Mouse (Mus musculus): ENCODE results near the gene Nemf. TPM values are rescaled to one million over a fixed set of nuclear protein-coding genes. Genes with fewer than 3 reads are reported as not detected.
"Not testable (repeated sequence)": the region's sequence is repeated elsewhere in the genome, so short reads cannot be mapped to it uniquely, and the experiment has no call there.

Nemf gene
- total RNA-seq, 2 experiments from 2014 or later, result 38.2 to 40.8 TPM

- no peak for DNase-seq (ENCODE audit: extremely low spot score in 1 of 2, low spot score in 2 of 2)
- intact Hi-C loops (cut with DNase I), result loop anchor here (10.0 kb wide), 1 partner anchor 309 kb away; the partner anchor contains the start of gene Sos2
These were observed 19.2 kb upstream of the Nemf start for GRCm38 (mm10) chr12:69376132-69376531.

- DNase-seq (ENCODE audit: extremely low spot score in 1 of 2, low spot score in 2 of 2), result no peak
These were observed 17.1 kb upstream of the Nemf start for GRCm38 (mm10) chr12:69373850-69374766.

GRCm38 (mm10) chr12:69372731-69373331 is 15.9 kb upstream of the Nemf start:
- intact Hi-C loops (cut with DNase I), result loop anchor here (5.0 to 10.0 kb wide), 3 partner anchors 89 to 312 kb away; partner anchors contain the start of gene Sos2
- peak in 1 of 2 experiments; percentile 46 for DNase-seq (ENCODE audit: extremely low spot score in 1 of 2, low spot score in 2 of 2)

More at GRCm38 (mm10) chr12:69373850-69374766, 17.1 kb upstream of the Nemf start:
- intact Hi-C loops (cut with DNase I), result loop anchor here (5.0 to 10.0 kb wide), 3 partner anchors 88 to 311 kb away; partner anchors contain the start of gene Sos2

GRCm38 (mm10) chr12:69371854-69372671 is 15.1 kb upstream of the Nemf start, which contains the start of the genes Arf6 and Gm9887:
Gene Arf6, plus strand, starts transcription at chr12:69372150.
Gene Gm9887, minus strand, starts transcription at chr12:69372458.
- intact Hi-C loops (cut with DNase I), result loop anchor here (5.0 to 10.0 kb wide), 3 partner anchors 90 to 313 kb away; partner anchors contain the start of gene Sos2
- peak; percentile 94 to 99 for DNase-seq (ENCODE audit: extremely low spot score in 1 of 2, low spot score in 2 of 2)

- no peak for DNase-seq (ENCODE audit: extremely low spot score in 1 of 2, low spot score in 2 of 2)
- intact Hi-C loops (cut with DNase I), result loop anchor here (5.0 to 10.0 kb wide), 3 partner anchors 91 to 313 kb away; partner anchors contain the start of gene Sos2
These were observed 14.5 kb upstream of the Nemf start for GRCm38 (mm10) chr12:69371421-69371853.

GRCm38 (mm10) chr12:69370936-69371335 is 14.0 kb upstream of the Nemf start:
- intact Hi-C loops (cut with DNase I), result loop anchor here (5.0 to 10.0 kb wide), 3 partner anchors 91 to 314 kb away; partner anchors contain the start of gene Sos2
- no peak for DNase-seq (ENCODE audit: extremely low spot score in 1 of 2, low spot score in 2 of 2)

- DNase-seq (ENCODE audit: extremely low spot score in 1 of 2, low spot score in 2 of 2), result no peak
- intact Hi-C loops (cut with DNase I), result no loop called here
These were observed 10.6 kb upstream of the Nemf start for GRCm38 (mm10) chr12:69367557-69367956.

GRCm38 (mm10) chr12:69366424-69366823 is 9.5 kb upstream of the Nemf start:
- intact Hi-C loops (cut with DNase I), result no loop called here

GRCm38 (mm10) chr12:69365757-69366156 is 8.8 kb upstream of the Nemf start:
- intact Hi-C loops (cut with DNase I), result no loop called here
- no peak for DNase-seq (ENCODE audit: extremely low spot score in 1 of 2, low spot score in 2 of 2)

More at GRCm38 (mm10) chr12:69366424-69366823, 9.5 kb upstream of the Nemf start:
- no peak for DNase-seq (ENCODE audit: extremely low spot score in 1 of 2, low spot score in 2 of 2)

- intact Hi-C loops (cut with DNase I), result no loop called here
These were observed 7.2 kb upstream of the Nemf start for GRCm38 (mm10) chr12:69363899-69364762.

GRCm38 (mm10) chr12:69363110-69363509 is 6.1 kb upstream of the Nemf start:
- intact Hi-C loops (cut with DNase I); DNase-seq (ENCODE audit: extremely low spot score in 1 of 2, low spot score in 2 of 2): not testable (repeated sequence)

More at GRCm38 (mm10) chr12:69363899-69364762, 7.2 kb upstream of the Nemf start:
- DNase-seq (ENCODE audit: extremely low spot score in 1 of 2, low spot score in 2 of 2), result peak in 1 of 2 experiments; percentile 79

GRCm38 (mm10) chr12:69362388-69362787 is 5.4 kb upstream of the Nemf start:
- intact Hi-C loops (cut with DNase I), result no loop called here

GRCm38 (mm10) chr12:69361919-69362318 is 5.0 kb upstream of the Nemf start:
- intact Hi-C loops (cut with DNase I), result no loop called here

More at GRCm38 (mm10) chr12:69362388-69362787, 5.4 kb upstream of the Nemf start:
- no peak for DNase-seq (ENCODE audit: extremely low spot score in 1 of 2, low spot score in 2 of 2)

GRCm38 (mm10) chr12:69360997-69361899 is 4.3 kb upstream of the Nemf start:
- intact Hi-C loops (cut with DNase I), result not testable (repeated sequence)
- DNase-seq (ENCODE audit: extremely low spot score in 1 of 2, low spot score in 2 of 2), result peak; percentile 97 to 98

More at GRCm38 (mm10) chr12:69361919-69362318, 5.0 kb upstream of the Nemf start:
- DNase-seq (ENCODE audit: extremely low spot score in 1 of 2, low spot score in 2 of 2), result no peak

- intact Hi-C loops (cut with DNase I), result no loop called here
These were observed 3.7 kb upstream of the Nemf start for GRCm38 (mm10) chr12:69360655-69360996.

GRCm38 (mm10) chr12:69357300-69357646 is 308 bp upstream of the Nemf start:
- DNase-seq (ENCODE audit: extremely low spot score in 1 of 2, low spot score in 2 of 2), result no peak
- intact Hi-C loops (cut with DNase I), result no loop called here

More at GRCm38 (mm10) chr12:69360655-69360996, 3.7 kb upstream of the Nemf start:
- peak in 1 of 2 experiments; percentile 63 for DNase-seq (ENCODE audit: extremely low spot score in 1 of 2, low spot score in 2 of 2)

Data from left cerebral cortex, postnatal 10 days (tissue).